In genomic region chr4:63886156-63886555, GRCm38 (mm10) we compare ENCODE assay signal across 27 mouse cellular contexts. TPM values are rescaled to one million over a fixed set of nuclear protein-coding genes. Genes with fewer than 3 reads are reported as not detected.
"Had no signal": no experiment of that assay in that cellular context is flagged by ENCODE, and none has a peak within 500 bp of the region (broad histone marks: within the 10 kb centered on the region; RNA-seq: fewer than 3 reads in every experiment).

No protein-coding gene starts in this region.

- H3K36me3 ChIP-seq: limb, embryonic 12.5 days; limb, embryonic 15.5 days; midbrain, embryonic 10.5 days; midbrain, embryonic 13.5 days had no signal

- ATAC-seq: liver, postnatal 0 days; lung, postnatal 0 days; midbrain, embryonic 13.5 days; midbrain, embryonic 16.5 days had no signal

- H3K9me3 ChIP-seq: limb, embryonic 12.5 days; limb, embryonic 15.5 days; midbrain, embryonic 10.5 days; midbrain, embryonic 13.5 days had no signal

- H3K27ac ChIP-seq: limb, embryonic 12.5 days; limb, embryonic 15.5 days; liver, embryonic 14.5 days; macrophage; midbrain, embryonic 10.5 days; midbrain, embryonic 13.5 days; stomach, postnatal 0 days had no signal

- DNase-seq: kidney, adult 2 months; kidney, postnatal 10 days; kidney, postnatal 36 days; left cerebral cortex, postnatal 4 days; liver, postnatal 0 days; lung, embryonic 14.5 days; right cerebral cortex, postnatal 14 days; right cerebral cortex, postnatal 4 days; thymus, postnatal 25 days had no signal

- H3K4me1 ChIP-seq: limb, embryonic 12.5 days; limb, embryonic 15.5 days; midbrain, embryonic 10.5 days; midbrain, embryonic 13.5 days had no signal

- H3K27me3 ChIP-seq: limb, embryonic 12.5 days; limb, embryonic 15.5 days; midbrain, embryonic 13.5 days had no signal

- H3K4me3 ChIP-seq: limb, embryonic 12.5 days; limb, embryonic 15.5 days; megakaryocyte, embryonic 14.5 days; midbrain, embryonic 10.5 days; midbrain, embryonic 13.5 days; myocyte had no signal

RNA-seq across cellular contexts. Expression of gene Tnfsf8, which starts 25.0 kb away (rescaled TPM):
- total RNA-seq: layer of hippocampus, postnatal 14 days; left cerebral cortex, postnatal 14 days; left cerebral cortex, postnatal 4 days had no signal
- polyA plus RNA-seq: kidney, embryonic 14.5 days; limb, embryonic 15.5 days; liver, embryonic 11.5 days; lung, postnatal 0 days; midbrain, embryonic 10.5 days; midbrain, embryonic 13.5 days; midbrain, embryonic 16.5 days; neural tube, embryonic 11.5 days; neural tube, embryonic 14.5 days; stomach, embryonic 14.5 days; stomach, postnatal 0 days had no signal
